ENCODE assay signal across 8 mouse cellular contexts in genomic region chr2:71212360-71212726, GRCm38 (mm10). TPM values are rescaled to one million over a fixed set of nuclear protein-coding genes. Genes with fewer than 3 reads are reported as not detected.
DNase-seq lines count a peak whose midpoint lies in the region; ATAC-seq and TF ChIP-seq lines count a peak whose summit lies in the region.

No protein-coding gene starts in this region.

- no peak for TF ChIP-seq CTCF in gastrocnemius, adult 2 months (IDR thresholded peaks at IDR 0.05)

- H3K27me3 ChIP-seq in forebrain, embryonic 11.5 days (ENCODE audit: control insufficient read depth, insufficient read depth, low read length) = no peaks in the 10 kb centered on the region
- H3K27me3 ChIP-seq in liver, embryonic 12.5 days (replicated peaks) = no peaks in the 10 kb centered on the region

- peak overlapping the region; percentile 45 for H3K4me2 ChIP-seq in forebrain, embryonic 11.5 days (ENCODE audit: low read depth, low read length, severe bottlenecking)
- peak overlapping the region; percentile 69 for H3K4me2 ChIP-seq in liver, embryonic 12.5 days

- H3K36me3 ChIP-seq in forebrain, embryonic 11.5 days (ENCODE audit: control insufficient read depth, insufficient read depth, low read length) = peaks cover 3% of the 10 kb centered on the region; the same call in 1 of the 2 replicates
- peaks cover 24% of the 10 kb centered on the region for H3K36me3 ChIP-seq in liver, embryonic 12.5 days

- 3% methylated on average over 6 of the region's 6 CpGs for WGBS in forebrain, embryonic 11.5 days
- 0% methylated on average over 6 of the region's 6 CpGs for WGBS in liver, embryonic 12.5 days (ENCODE audit: insufficient replicate concordance)

- H3K9ac ChIP-seq in forebrain, embryonic 11.5 days (ENCODE audit: low read length) = peak overlapping the region; percentile 94
- peak overlapping the region; percentile 91 for H3K9ac ChIP-seq in liver, embryonic 12.5 days

- H3K27ac ChIP-seq in gastrocnemius, adult 2 months = peak overlapping the region; percentile 95
- no peak overlapping the region; the same call in 1 of the 2 replicates for H3K27ac ChIP-seq in forebrain, embryonic 11.5 days (ENCODE audit: low read depth, low read length)
- H3K27ac ChIP-seq in liver, embryonic 12.5 days = peak overlapping the region; percentile 84

- peak overlapping the region; percentile 100 for H3K4me3 ChIP-seq in gastrocnemius, adult 2 months
- H3K4me3 ChIP-seq in forebrain, embryonic 11.5 days (ENCODE audit: low read depth, low read length) = peak overlapping the region; percentile 93
- H3K4me3 ChIP-seq in liver, embryonic 12.5 days = peak overlapping the region; percentile 93

- intact Hi-C loops in gastrocnemius, adult 2 months (cut with DNase I) = no loop called here

- no peaks in the 10 kb centered on the region for H3K9me3 ChIP-seq in forebrain, embryonic 11.5 days (ENCODE audit: control insufficient read depth, low read length)
- no peaks in the 10 kb centered on the region for H3K9me3 ChIP-seq in liver, embryonic 12.5 days (replicated peaks)

- H3K4me1 ChIP-seq in forebrain, embryonic 11.5 days (replicated peaks; ENCODE audit: control insufficient read depth, insufficient read depth, low read length) = 0 out of 2 replicates have a peak, but pooled peaks cover 2% of the 10 kb centered on the region
- peaks cover 15% of the 10 kb centered on the region for H3K4me1 ChIP-seq in liver, embryonic 12.5 days

- no peak for DNase-seq in gastrocnemius, adult 2 months
- no peak for DNase-seq in gastrocnemius, postnatal 25 days
- peak; percentile 42 for DNase-seq in A20 (ENCODE audit: low read depth, low spot score)
- no peak for DNase-seq in forebrain, embryonic 11.5 days (ENCODE audit: low spot score)
- DNase-seq in layer of hippocampus, adult 9-11 months = no peak
- no peak for DNase-seq in frontal cortex, postnatal 10 days (ENCODE audit: low spot score in 2 of 2)
- no peak for DNase-seq in c-Kit-positive CD71-positive TER-119-positive erythroid progenitor cells, embryonic 14.5 days (ENCODE audit: low spot score)

- 0 out of 2 replicates have a peak, but pooled peaks have one; percentile 11 for ATAC-seq in forebrain, embryonic 11.5 days (replicated peaks; ENCODE audit: low FRiP score)
- ATAC-seq in liver, embryonic 12.5 days = peak; percentile 39

RNA-seq across cellular contexts. Expression of gene Dync1i2, which starts 0.8 kb away (rescaled TPM):
- 10 to 100 TPM; 40.1 to 49.3 TPM for total RNA-seq in gastrocnemius, adult 2 months (2021)
- 10 to 100 TPM; 39.0 to 39.1 TPM for total RNA-seq in gastrocnemius, postnatal 25 days (2021)
- polyA plus RNA-seq in forebrain, embryonic 11.5 days (2014; fragmentation: Nextera tagmentation; extraction: Ambion mirVana) = 156 and 161 TPM in 2 replicates
- polyA plus RNA-seq in liver, embryonic 12.5 days (2016; fragmentation: Nextera tagmentation; extraction: Ambion mirVana) = 42.0 and 43.0 TPM in 2 replicates
